Mouse (Mus musculus): ENCODE measurements around the gene Pgam2.

DNA sequence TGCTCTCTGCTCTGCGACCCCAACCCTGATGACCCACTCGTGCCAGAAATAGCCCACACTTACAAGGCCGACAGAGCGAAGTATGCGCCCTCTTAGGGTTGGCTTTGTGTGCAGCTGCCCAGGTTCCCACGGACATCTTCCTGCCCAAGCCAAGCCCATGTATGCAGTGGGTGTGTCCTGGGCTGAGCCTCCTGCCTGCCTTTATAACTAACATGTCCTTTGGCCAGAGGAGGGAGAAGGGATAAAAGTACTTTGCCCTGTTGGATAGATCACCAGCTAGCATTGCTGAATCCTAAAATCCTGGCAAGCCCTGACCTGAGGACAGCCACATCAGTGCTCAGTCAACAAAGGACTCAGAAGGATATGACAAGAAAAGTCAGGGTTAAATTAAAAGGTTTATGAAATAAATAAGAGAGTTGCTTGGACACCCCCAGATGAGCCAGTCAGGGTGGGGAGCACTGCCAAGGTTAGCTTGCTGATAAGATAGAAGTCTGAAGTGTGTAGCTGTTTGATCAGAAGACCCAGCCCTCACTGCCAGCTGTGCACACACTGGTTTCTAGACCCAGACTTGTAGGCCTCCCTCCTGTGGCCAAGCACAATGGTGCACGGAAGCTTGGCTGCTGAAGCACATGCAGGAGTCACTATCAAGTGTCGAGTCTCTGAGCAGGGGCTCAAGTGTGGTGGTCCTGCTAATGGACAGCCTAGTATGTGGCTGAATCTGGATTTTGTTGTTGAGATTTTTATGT lies 21.2 kb downstream of the Pgam2 start:
- TF ChIP-seq CTCF (IDR thresholded peaks at IDR 0.05; ENCODE audit: extremely low read depth, insufficient read depth, insufficient read length, insufficient replicate concordance) (no peak), POLR2A (IDR thresholded peaks at IDR 0.05; ENCODE audit: low read depth, low read length) (no peak)
